Mouse (Mus musculus): ENCODE data around the gene Taf8. TPM values are rescaled to one million over a fixed set of nuclear protein-coding genes. Genes with fewer than 3 reads are reported as not detected.

The Taf8 gene
- total and polyA plus RNA-seq, 2 experiments from 2014 or later: 11.8 to 17.9 TPM

GRCm38 (mm10) chr17:47446561-47446960 lies 55.5 kb downstream of the Taf8 start:
- TF ChIP-seq CTCF (IDR thresholded peaks at IDR 0.05; ENCODE audit: low read depth): no peak
- Histone ChIP-seq H3K9ac (replicated peaks; ENCODE audit: low read length) (no peak overlapping the region), H3K27ac (no peak overlapping the region), H3K36me3 (ENCODE audit: insufficient read depth, low read length) (no peaks in the 10 kb centered on the region), H3K27me3 (ENCODE audit: insufficient read depth, low read length) (no peaks in the 10 kb centered on the region), H3K9me3 (ENCODE audit: low read length) (no peaks in the 10 kb centered on the region), H3K4me2 (ENCODE audit: low read depth, low read length) (no peak overlapping the region), H3K4me3 (ENCODE audit: low read length) (no peak overlapping the region), H3K4me1 (ENCODE audit: insufficient read depth, low read length) (no peaks in the 10 kb centered on the region)
- DNase-seq (ENCODE audit: low spot score) (no peak), ATAC-seq (no peak)
- 85% methylated on average over 11 of the region's 11 CpGs for WGBS

- Histone ChIP-seq H3K27me3 (ENCODE audit: insufficient read depth, low read length) (no peaks in the 10 kb centered on the region), H3K36me3 (ENCODE audit: insufficient read depth, low read length) (no peaks in the 10 kb centered on the region), H3K4me2 (ENCODE audit: low read depth, low read length) (no peak overlapping the region), H3K27ac (no peak overlapping the region), H3K9ac (replicated peaks; ENCODE audit: low read length) (no peak overlapping the region), H3K9me3 (ENCODE audit: low read length) (no peaks in the 10 kb centered on the region), H3K4me1 (ENCODE audit: insufficient read depth, low read length) (no peaks in the 10 kb centered on the region), H3K4me3 (ENCODE audit: low read length) (no peak overlapping the region)
- TF ChIP-seq CTCF (IDR thresholded peaks at IDR 0.05; ENCODE audit: low read depth): no peak
- ATAC-seq (no peak), DNase-seq (ENCODE audit: low spot score) (no peak)
- WGBS: 75% methylated on average over 9 of the region's 9 CpGs
Measured at GRCm38 (mm10) chr17:47446025-47446424, 56.1 kb downstream of the Taf8 start.

- no peak for ATAC-seq
- 70% methylated on average over 11 of the region's 11 CpGs for WGBS
Measured at GRCm38 (mm10) chr17:47445518-47445917, 56.6 kb downstream of the Taf8 start.

GRCm38 (mm10) chr17:47444113-47444512 lies 58.0 kb downstream of the Taf8 start:
- no peak overlapping the region for H3K27ac ChIP-seq
- H3K9me3 ChIP-seq (ENCODE audit: low read length): no peaks in the 10 kb centered on the region
- no peak for DNase-seq (ENCODE audit: low spot score)
- no peak overlapping the region for H3K9ac ChIP-seq (replicated peaks; ENCODE audit: low read length)
- no peak for ATAC-seq
- TF ChIP-seq CTCF (IDR thresholded peaks at IDR 0.05; ENCODE audit: low read depth): no peak
- H3K27me3 ChIP-seq (ENCODE audit: insufficient read depth, low read length): no peaks in the 10 kb centered on the region
- no peaks in the 10 kb centered on the region for H3K4me1 ChIP-seq (ENCODE audit: insufficient read depth, low read length)
- no peak overlapping the region for H3K4me2 ChIP-seq (ENCODE audit: low read depth, low read length)
- WGBS: 77% methylated on average over 6 of the region's 6 CpGs
- no peaks in the 10 kb centered on the region for H3K36me3 ChIP-seq (ENCODE audit: insufficient read depth, low read length)
- no peak overlapping the region for H3K4me3 ChIP-seq (ENCODE audit: low read length)

More at GRCm38 (mm10) chr17:47445518-47445917, 56.6 kb downstream of the Taf8 start:
- Histone ChIP-seq H3K9me3 (ENCODE audit: low read length) (no peaks in the 10 kb centered on the region), H3K4me1 (ENCODE audit: insufficient read depth, low read length) (no peaks in the 10 kb centered on the region), H3K27ac (no peak overlapping the region), H3K9ac (replicated peaks; ENCODE audit: low read length) (no peak overlapping the region), H3K4me3 (ENCODE audit: low read length) (no peak overlapping the region), H3K36me3 (ENCODE audit: insufficient read depth, low read length) (no peaks in the 10 kb centered on the region), H3K27me3 (ENCODE audit: insufficient read depth, low read length) (no peaks in the 10 kb centered on the region), H3K4me2 (ENCODE audit: low read depth, low read length) (no peak overlapping the region)
- TF ChIP-seq CTCF (IDR thresholded peaks at IDR 0.05; ENCODE audit: low read depth): no peak
- DNase-seq (ENCODE audit: low spot score): no peak

- Histone ChIP-seq H3K36me3 (ENCODE audit: insufficient read depth, low read length) (no peaks in the 10 kb centered on the region), H3K27me3 (ENCODE audit: insufficient read depth, low read length) (peaks cover 8% of the 10 kb centered on the region), H3K4me2 (ENCODE audit: low read depth, low read length) (no peak overlapping the region), H3K27ac (no peak overlapping the region), H3K4me3 (ENCODE audit: low read length) (no peak overlapping the region), H3K4me1 (ENCODE audit: insufficient read depth, low read length) (no peaks in the 10 kb centered on the region), H3K9me3 (ENCODE audit: low read length) (no peaks in the 10 kb centered on the region), H3K9ac (replicated peaks; ENCODE audit: low read length) (no peak overlapping the region)
- DNase-seq (ENCODE audit: low spot score) (no peak), ATAC-seq (no peak)
- WGBS: 80% methylated on average over 3 of the region's 3 CpGs
- TF ChIP-seq CTCF (IDR thresholded peaks at IDR 0.05; ENCODE audit: low read depth): no peak
Measured at GRCm38 (mm10) chr17:47442271-47442670, 59.8 kb downstream of the Taf8 start.

GRCm38 (mm10) chr17:47441296-47442051 lies 60.6 kb downstream of the Taf8 start:
- Histone ChIP-seq H3K36me3 (ENCODE audit: insufficient read depth, low read length) (no peaks in the 10 kb centered on the region), H3K4me3 (ENCODE audit: low read length) (no peak overlapping the region), H3K27me3 (ENCODE audit: insufficient read depth, low read length) (peaks cover 8% of the 10 kb centered on the region), H3K4me1 (ENCODE audit: insufficient read depth, low read length) (peaks cover 5% of the 10 kb centered on the region; the same call in 1 of the 2 replicates), H3K27ac (no peak overlapping the region), H3K9me3 (ENCODE audit: low read length) (no peaks in the 10 kb centered on the region), H3K9ac (replicated peaks; ENCODE audit: low read length) (no peak overlapping the region), H3K4me2 (ENCODE audit: low read depth, low read length) (no peak overlapping the region)
- WGBS: 73% methylated on average over 19 of the region's 19 CpGs
- ATAC-seq (no peak), DNase-seq (ENCODE audit: low spot score) (no peak)
- no peak for TF ChIP-seq CTCF (IDR thresholded peaks at IDR 0.05; ENCODE audit: low read depth)

- no peak overlapping the region for H3K9ac ChIP-seq (replicated peaks; ENCODE audit: low read length)
- H3K4me2 ChIP-seq (ENCODE audit: low read depth, low read length): no peak overlapping the region
- no peak for TF ChIP-seq CTCF (IDR thresholded peaks at IDR 0.05; ENCODE audit: low read depth)
- DNase-seq (ENCODE audit: low spot score) (peak; percentile 28), ATAC-seq (peak; percentile 52; the same call in 1 of the 2 replicates)
- H3K36me3 ChIP-seq (ENCODE audit: insufficient read depth, low read length): no peaks in the 10 kb centered on the region
- H3K27ac ChIP-seq: peak overlapping the region; percentile 32; the same call in 1 of the 2 replicates
- no peak overlapping the region for H3K4me3 ChIP-seq (ENCODE audit: low read length)
- H3K4me1 ChIP-seq (ENCODE audit: insufficient read depth, low read length): peaks cover 6% of the 10 kb centered on the region; the same call in 1 of the 2 replicates
- peaks cover 8% of the 10 kb centered on the region for H3K27me3 ChIP-seq (ENCODE audit: insufficient read depth, low read length)
- H3K9me3 ChIP-seq (ENCODE audit: low read length): no peaks in the 10 kb centered on the region
- WGBS: 12% methylated on average over 9 of the region's 9 CpGs
Measured at GRCm38 (mm10) chr17:47440359-47440890, 61.7 kb downstream of the Taf8 start.

Data from hindbrain, postnatal 0 days (tissue).